Mouse (Mus musculus): ENCODE results near the gene Ankrd55.
"Not testable (repeated sequence)": the region's sequence is repeated elsewhere in the genome, so short reads cannot be mapped to it uniquely, and the experiment has no call there.

Gene Ankrd55

GRCm38 (mm10) chr13:112416410-112417162 is 128.3 kb downstream of the Ankrd55 start:
- no peak for DNase-seq

- DNase-seq: no peak
These were observed 128.9 kb downstream of the Ankrd55 start for GRCm38 (mm10) chr13:112417163-112417523.

GRCm38 (mm10) chr13:112417861-112418423 is 129.7 kb downstream of the Ankrd55 start:
- DNase-seq: no peak

- DNase-seq: no peak
These were observed 130.3 kb downstream of the Ankrd55 start for GRCm38 (mm10) chr13:112418595-112418994.

- no peak for DNase-seq
These were observed 136.0 kb downstream of the Ankrd55 start for GRCm38 (mm10) chr13:112424212-112424611.

- no peak for DNase-seq
These were observed 136.4 kb downstream of the Ankrd55 start for GRCm38 (mm10) chr13:112424635-112425034.

- DNase-seq: no peak
These were observed 137.0 kb downstream of the Ankrd55 start for GRCm38 (mm10) chr13:112425181-112425654.

- no peak for DNase-seq
These were observed 138.2 kb downstream of the Ankrd55 start for GRCm38 (mm10) chr13:112426265-112427135.

- DNase-seq: not testable (repeated sequence)
These were observed 138.9 kb downstream of the Ankrd55 start for GRCm38 (mm10) chr13:112427136-112427470.

GRCm38 (mm10) chr13:112427521-112427920 is 139.3 kb downstream of the Ankrd55 start:
- DNase-seq: no peak

GRCm38 (mm10) chr13:112433271-112433670 is 145.0 kb downstream of the Ankrd55 start:
- DNase-seq: no peak

Measured in right cerebral cortex, postnatal 4 days (tissue).